Mouse (Mus musculus): Measurements from ENCODE around the gene Rfx3. TPM values are rescaled to one million over a fixed set of nuclear protein-coding genes. Genes with fewer than 3 reads are reported as not detected.

Rfx3 gene
- polyA plus RNA-seq, 1 experiment from 2014 or later = 17.7 TPM

GRCm38 (mm10) chr19:27902601-27903000 is 108.4 kb downstream of the Rfx3 start:
- H3K27me3 ChIP-seq (ENCODE audit: low read depth, poor library complexity, severe bottlenecking) = no peaks in the 10 kb centered on the region
- no peaks in the 10 kb centered on the region for H3K9me3 ChIP-seq (replicated peaks)
- 67% methylated on average over 9 of the region's 9 CpGs for WGBS
- H3K27ac ChIP-seq = no peak overlapping the region
- H3K4me3 ChIP-seq = no peak overlapping the region
- no peak for DNase-seq (ENCODE audit: low spot score)
- peaks cover 6% of the 10 kb centered on the region for H3K36me3 ChIP-seq
- peaks cover 5% of the 10 kb centered on the region for H3K4me1 ChIP-seq

DNA sequence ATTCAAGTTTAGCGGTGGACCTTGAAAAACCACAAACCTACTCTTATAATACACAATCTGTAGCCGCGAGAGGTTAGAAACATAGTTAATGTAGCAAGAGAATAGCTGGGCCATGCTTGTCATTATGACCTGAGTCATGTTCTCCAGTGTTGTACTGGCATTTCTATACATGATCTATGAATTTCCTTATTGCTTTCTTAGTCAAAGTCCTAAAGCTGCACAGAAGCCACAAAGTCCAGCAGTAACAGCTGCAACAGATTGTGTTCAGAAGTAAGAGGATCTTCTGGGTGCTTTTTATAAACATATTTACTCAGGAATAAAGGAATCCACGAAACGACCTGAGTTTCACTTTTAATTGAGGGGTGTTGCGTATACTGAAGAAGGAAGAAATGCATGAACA is 109.3 kb downstream of the Rfx3 start:
- Histone ChIP-seq H3K36me3 (peaks cover 6% of the 10 kb centered on the region), H3K4me3 (no peak overlapping the region), H3K9me3 (replicated peaks) (no peaks in the 10 kb centered on the region), H3K4me1 (peaks cover 5% of the 10 kb centered on the region), H3K27ac (no peak overlapping the region), H3K27me3 (ENCODE audit: low read depth, poor library complexity, severe bottlenecking) (no peaks in the 10 kb centered on the region)
- WGBS = 94% methylated on average over 6 of the region's 6 CpGs
- DNase-seq (ENCODE audit: low spot score) = no peak

DNA sequence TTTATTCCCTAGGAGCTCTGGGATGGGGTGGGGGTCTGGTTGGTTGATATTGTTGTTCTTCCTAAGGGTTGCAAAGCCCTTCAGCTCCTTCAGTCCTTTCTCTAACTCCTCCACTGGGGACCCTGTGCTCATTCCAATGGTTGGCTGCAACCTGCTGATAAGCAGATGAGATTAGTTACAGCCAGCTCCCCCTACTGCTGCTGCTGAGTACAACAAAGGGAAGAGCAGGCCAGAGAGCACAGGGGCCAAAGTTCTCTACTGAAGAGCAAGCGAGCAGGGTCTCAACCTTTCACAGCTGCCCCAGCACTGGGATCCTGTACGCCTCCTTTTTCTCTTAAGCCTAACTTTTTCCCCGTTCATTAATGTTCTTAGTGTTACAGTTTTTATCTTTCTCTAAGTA is 126.4 kb downstream of the Rfx3 start:
- no peaks in the 10 kb centered on the region for H3K4me1 ChIP-seq
- H3K27me3 ChIP-seq (ENCODE audit: low read depth, poor library complexity, severe bottlenecking) = no peaks in the 10 kb centered on the region
- H3K9me3 ChIP-seq (replicated peaks) = no peaks in the 10 kb centered on the region
- no peak overlapping the region for H3K4me3 ChIP-seq
- H3K36me3 ChIP-seq = 0 out of 2 replicates have a peak, but pooled peaks cover 3% of the 10 kb centered on the region
- 93% methylated on average over 3 of the region's 3 CpGs for WGBS
- DNase-seq (ENCODE audit: low spot score) = no peak
- no peak overlapping the region for H3K27ac ChIP-seq

DNA sequence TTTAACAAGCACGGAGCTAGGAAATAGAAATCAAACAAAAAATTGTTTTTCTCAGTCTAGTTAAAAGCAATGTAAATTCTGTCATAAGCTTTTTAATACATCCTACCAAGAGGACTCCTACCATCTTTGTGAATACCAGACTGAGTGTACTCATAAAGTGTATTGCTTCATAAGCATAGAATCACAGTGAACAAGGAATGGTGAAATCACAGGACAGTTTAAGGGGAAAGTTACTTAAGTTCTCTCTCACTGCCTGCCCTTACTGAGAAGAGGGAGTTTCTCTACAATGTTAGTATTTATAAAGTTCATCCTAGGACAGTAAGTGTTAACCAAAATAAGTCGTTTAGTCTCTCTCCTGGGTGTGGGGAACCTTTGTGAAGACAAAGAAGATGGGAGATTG is 133.5 kb downstream of the Rfx3 start:
- Histone ChIP-seq H3K4me1 (no peaks in the 10 kb centered on the region), H3K36me3 (no peaks in the 10 kb centered on the region), H3K27ac (no peak overlapping the region), H3K9me3 (replicated peaks) (no peaks in the 10 kb centered on the region), H3K27me3 (ENCODE audit: low read depth, poor library complexity, severe bottlenecking) (no peaks in the 10 kb centered on the region), H3K4me3 (no peak overlapping the region)
- 91% methylated on average over 2 of the region's 2 CpGs for WGBS
- DNase-seq (ENCODE audit: low spot score) = no peak

DNA sequence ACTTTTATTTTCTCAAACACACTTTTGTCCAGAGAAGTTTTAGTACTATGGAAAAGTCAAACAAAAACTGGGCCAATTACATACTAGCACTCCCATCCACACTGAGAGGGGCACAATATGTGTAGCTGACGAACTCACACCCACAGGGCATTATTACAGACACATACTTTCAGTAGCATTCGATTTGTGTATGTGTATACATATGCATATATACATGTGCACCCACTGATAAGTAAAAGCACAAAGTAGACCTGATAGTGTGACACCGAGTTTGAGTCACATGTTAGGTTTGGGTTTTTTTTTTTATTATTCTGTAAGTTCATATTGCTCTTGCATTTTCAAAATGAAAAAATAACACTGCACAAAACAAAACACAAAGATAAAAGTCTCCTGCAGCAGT is 140.2 kb downstream of the Rfx3 start:
- H3K36me3 ChIP-seq = no peaks in the 10 kb centered on the region
- H3K4me3 ChIP-seq = no peak overlapping the region
- H3K27me3 ChIP-seq (ENCODE audit: low read depth, poor library complexity, severe bottlenecking) = no peaks in the 10 kb centered on the region
- WGBS = 95% methylated on average over 3 of the region's 3 CpGs
- no peak for DNase-seq (ENCODE audit: low spot score)
- H3K27ac ChIP-seq = no peak overlapping the region
- no peaks in the 10 kb centered on the region for H3K9me3 ChIP-seq (replicated peaks)
- H3K4me1 ChIP-seq = no peaks in the 10 kb centered on the region

DNA sequence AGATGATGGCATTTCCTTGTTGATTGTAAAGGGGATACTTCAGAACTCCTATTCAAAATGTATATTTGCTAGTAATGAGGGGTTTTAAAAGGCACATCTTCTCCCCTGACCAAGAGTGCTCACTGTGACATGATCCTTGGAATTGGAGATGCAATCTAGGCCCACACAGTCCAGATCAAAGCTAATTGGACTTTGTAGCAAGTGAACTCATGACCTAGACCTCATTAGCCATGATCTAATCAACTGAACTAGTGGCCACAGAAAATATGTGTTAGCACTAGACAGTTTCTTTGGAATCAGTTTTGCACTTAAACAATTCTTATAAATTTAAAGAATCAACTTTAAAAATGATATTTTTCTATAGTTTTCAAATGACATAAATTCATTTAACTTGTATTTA is 151.3 kb downstream of the Rfx3 start:
- Histone ChIP-seq H3K27ac (no peak overlapping the region), H3K9me3 (replicated peaks) (no peaks in the 10 kb centered on the region), H3K4me1 (no peaks in the 10 kb centered on the region), H3K36me3 (no peaks in the 10 kb centered on the region), H3K4me3 (no peak overlapping the region), H3K27me3 (ENCODE audit: low read depth, poor library complexity, severe bottlenecking) (no peaks in the 10 kb centered on the region)
- no peak for DNase-seq (ENCODE audit: low spot score)

GRCm38 (mm10) chr19:27848946-27849345 is 162.0 kb downstream of the Rfx3 start:
- no peaks in the 10 kb centered on the region for H3K9me3 ChIP-seq (replicated peaks)
- no peak for DNase-seq (ENCODE audit: low spot score)
- 95% methylated on average over 1 of the region's 1 CpGs for WGBS

DNA sequence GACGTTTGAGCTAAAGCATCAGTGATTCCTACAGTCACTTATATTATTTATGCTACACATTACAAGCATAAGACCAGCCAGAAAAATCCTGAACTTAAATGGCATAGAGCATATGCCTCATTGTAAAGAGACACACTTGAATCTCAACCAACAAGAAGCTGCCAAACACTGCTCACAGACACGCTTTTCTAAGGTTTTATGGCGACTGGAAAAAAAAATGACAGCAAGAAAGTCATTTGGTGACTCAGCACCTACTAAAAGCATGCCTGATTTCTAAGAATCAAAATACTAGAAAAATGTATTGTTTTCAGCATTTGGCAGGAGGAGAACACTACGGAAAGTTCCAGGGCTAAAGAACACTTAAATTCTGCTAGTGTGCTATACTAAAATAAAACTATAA is 163.9 kb downstream of the Rfx3 start:
- Histone ChIP-seq H3K27ac (no peak overlapping the region), H3K4me3 (no peak overlapping the region), H3K36me3 (peaks cover 15% of the 10 kb centered on the region), H3K4me1 (no peaks in the 10 kb centered on the region), H3K9me3 (replicated peaks) (no peaks in the 10 kb centered on the region), H3K27me3 (ENCODE audit: low read depth, poor library complexity, severe bottlenecking) (no peaks in the 10 kb centered on the region)
- 93% methylated on average over 4 of the region's 4 CpGs for WGBS
- DNase-seq (ENCODE audit: low spot score) = no peak

More at GRCm38 (mm10) chr19:27848946-27849345, 162.0 kb downstream of the Rfx3 start:
- no peak overlapping the region for H3K4me3 ChIP-seq
- no peaks in the 10 kb centered on the region for H3K27me3 ChIP-seq (ENCODE audit: low read depth, poor library complexity, severe bottlenecking)
- H3K27ac ChIP-seq = no peak overlapping the region
- H3K4me1 ChIP-seq = no peaks in the 10 kb centered on the region
- peaks cover 15% of the 10 kb centered on the region for H3K36me3 ChIP-seq

GRCm38 (mm10) chr19:27838635-27839034 is 172.3 kb downstream of the Rfx3 start:
- H3K27me3 ChIP-seq (ENCODE audit: low read depth, poor library complexity, severe bottlenecking) = no peaks in the 10 kb centered on the region
- H3K36me3 ChIP-seq = no peaks in the 10 kb centered on the region
- H3K27ac ChIP-seq = no peak overlapping the region
- H3K9me3 ChIP-seq (replicated peaks) = no peaks in the 10 kb centered on the region
- H3K4me1 ChIP-seq = no peaks in the 10 kb centered on the region
- 86% methylated on average over 3 of the region's 3 CpGs for WGBS
- no peak overlapping the region for H3K4me3 ChIP-seq
- DNase-seq (ENCODE audit: low spot score) = no peak

- DNase-seq (ENCODE audit: low spot score) = no peak
- H3K36me3 ChIP-seq = no peaks in the 10 kb centered on the region
- H3K4me3 ChIP-seq = no peak overlapping the region
- WGBS = 86% methylated on average over 4 of the region's 4 CpGs
- no peak overlapping the region for H3K27ac ChIP-seq
- no peaks in the 10 kb centered on the region for H3K27me3 ChIP-seq (ENCODE audit: low read depth, poor library complexity, severe bottlenecking)
- no peaks in the 10 kb centered on the region for H3K4me1 ChIP-seq
- no peaks in the 10 kb centered on the region for H3K9me3 ChIP-seq (replicated peaks)
Measured at GRCm38 (mm10) chr19:27838041-27838440, 172.9 kb downstream of the Rfx3 start.

DNA sequence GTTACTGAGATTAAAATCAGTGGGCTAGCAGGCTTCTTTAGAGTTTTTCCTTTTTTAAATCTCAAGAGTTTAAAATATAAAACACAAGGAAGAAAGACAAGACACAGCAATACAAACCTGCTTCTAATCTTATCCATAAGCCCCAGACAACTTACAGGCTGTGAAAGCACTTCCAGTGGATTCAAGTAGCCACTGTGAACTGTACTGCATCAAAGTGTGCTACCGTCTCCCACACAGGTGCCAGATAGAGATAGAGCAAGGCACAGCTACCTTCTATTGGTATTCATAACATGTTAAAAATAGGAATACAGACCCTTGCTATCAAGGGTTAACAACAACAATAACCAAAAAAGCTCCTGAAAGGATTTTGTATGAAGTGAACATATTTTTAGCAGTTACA is 178.5 kb downstream of the Rfx3 start:
- Histone ChIP-seq H3K9me3 (replicated peaks) (no peaks in the 10 kb centered on the region), H3K27me3 (ENCODE audit: low read depth, poor library complexity, severe bottlenecking) (no peaks in the 10 kb centered on the region), H3K4me1 (no peaks in the 10 kb centered on the region), H3K36me3 (peaks cover 19% of the 10 kb centered on the region; the same call in 1 of the 2 replicates), H3K27ac (no peak overlapping the region), H3K4me3 (no peak overlapping the region)
- 80% methylated on average over 1 of the region's 1 CpGs for WGBS
- no peak for DNase-seq (ENCODE audit: low spot score)

DNA sequence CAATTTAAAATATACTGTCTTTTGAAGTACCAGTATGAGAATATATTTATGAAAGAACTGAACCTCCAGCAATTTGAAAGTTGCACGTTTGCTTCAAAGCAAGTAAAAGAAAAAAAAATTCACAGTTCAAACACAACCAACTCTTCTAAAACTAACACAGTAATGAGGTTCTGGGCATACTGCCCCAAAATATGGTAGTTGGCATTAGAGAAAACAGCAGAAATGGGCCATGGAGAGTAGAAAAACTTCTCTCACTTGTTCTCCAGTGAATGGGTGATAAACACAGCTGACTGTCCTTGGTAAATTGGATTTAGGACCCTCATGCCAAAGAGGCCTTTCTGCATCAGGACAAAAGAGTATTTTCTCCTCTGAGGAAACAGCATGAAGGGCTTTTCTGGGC is 182.7 kb downstream of the Rfx3 start:
- no peaks in the 10 kb centered on the region for H3K27me3 ChIP-seq (ENCODE audit: low read depth, poor library complexity, severe bottlenecking)
- WGBS = 92% methylated on average over 1 of the region's 1 CpGs
- no peaks in the 10 kb centered on the region for H3K9me3 ChIP-seq (replicated peaks)
- no peak for DNase-seq (ENCODE audit: low spot score)
- H3K36me3 ChIP-seq = peaks cover 37% of the 10 kb centered on the region
- no peak overlapping the region for H3K4me3 ChIP-seq
- H3K4me1 ChIP-seq = no peaks in the 10 kb centered on the region
- H3K27ac ChIP-seq = no peak overlapping the region

- Histone ChIP-seq H3K4me3 (no peak overlapping the region), H3K27ac (no peak overlapping the region), H3K9me3 (replicated peaks) (no peaks in the 10 kb centered on the region), H3K4me1 (no peaks in the 10 kb centered on the region), H3K36me3 (peaks cover 27% of the 10 kb centered on the region), H3K27me3 (ENCODE audit: low read depth, poor library complexity, severe bottlenecking) (no peaks in the 10 kb centered on the region)
- no peak for DNase-seq (ENCODE audit: low spot score)
Measured at GRCm38 (mm10) chr19:27817661-27818060, 193.3 kb downstream of the Rfx3 start.

DNA sequence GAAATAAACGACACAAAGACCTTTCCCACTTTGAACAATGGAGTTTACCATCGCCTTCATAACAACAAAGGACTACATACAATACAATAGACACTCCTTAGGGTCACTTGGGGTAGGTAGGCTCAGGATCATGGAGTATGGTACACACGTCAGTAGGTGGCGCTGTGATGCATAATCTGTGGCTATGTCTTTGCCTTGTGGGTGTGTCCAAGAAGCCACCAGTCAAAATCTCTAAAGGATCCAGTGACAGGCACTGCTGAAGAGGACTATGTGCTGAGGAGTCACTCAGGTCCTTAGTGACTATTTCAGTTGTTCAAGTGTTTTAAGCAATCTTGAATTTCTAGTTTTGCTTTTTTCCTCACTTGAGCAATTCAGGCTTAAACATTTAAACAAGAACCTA is 230.9 kb downstream of the Rfx3 start:
- Histone ChIP-seq H3K4me3 (no peak overlapping the region), H3K4me1 (peaks cover 5% of the 10 kb centered on the region; the same call in 1 of the 2 replicates), H3K27me3 (ENCODE audit: low read depth, poor library complexity, severe bottlenecking) (no peaks in the 10 kb centered on the region), H3K27ac (no peak overlapping the region), H3K9me3 (replicated peaks) (no peaks in the 10 kb centered on the region), H3K36me3 (peaks cover 37% of the 10 kb centered on the region)
- no peak for DNase-seq (ENCODE audit: low spot score)
- WGBS = 64% methylated on average over 4 of the region's 4 CpGs

All from limb, embryonic 10.5 days (tissue).